Comparison of ENCODE assay signal across 7 mouse cellular contexts in the genomic region with DNA sequence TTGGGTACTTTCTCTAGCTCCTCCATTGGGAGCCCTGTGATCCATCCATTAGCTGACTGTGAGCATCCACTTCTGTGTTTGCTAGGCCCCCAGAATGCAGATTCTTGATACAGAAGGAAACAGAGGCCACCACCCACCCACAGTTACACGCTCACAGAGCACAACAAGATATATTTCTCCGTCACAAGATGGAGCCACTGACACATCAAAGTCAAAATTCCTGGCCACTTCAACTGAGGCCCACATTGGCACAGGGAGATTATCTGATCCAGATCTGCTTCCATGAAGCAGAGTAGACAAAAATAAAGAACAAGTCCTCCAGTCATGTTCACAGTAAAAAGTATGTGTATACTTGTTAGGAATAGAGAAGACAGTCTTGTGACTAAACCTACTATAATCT. TPM values are rescaled to one million over a fixed set of nuclear protein-coding genes. Genes with fewer than 3 reads are reported as not detected.
DNase-seq lines count a peak whose midpoint lies in the region.

No protein-coding gene starts in this region.

- intact Hi-C loops in heart, postnatal 14 days (cut with DNase I), result loop anchor here (2.0 to 10.0 kb wide), 2 partner anchors 239 to 465 kb away; no protein-coding TSS in a partner anchor

- DNase-seq in heart, postnatal 14 days, result peak; percentile 7 to 26
- no peak for DNase-seq in heart, adult 11 months
- peak; percentile 8 for DNase-seq in thymus, postnatal 25 days
- no peak for DNase-seq in thymus, adult 18-20 months
- peak; percentile 24 to 34 for DNase-seq in cerebellum, postnatal 25 days
- peak; percentile 7 for DNase-seq in mesoderm, embryonic 11.5 days (ENCODE audit: low read depth, low spot score)
- no peak for DNase-seq in testis, postnatal 10 days (ENCODE audit: low spot score)

RNA-seq across cellular contexts. Expression of a gene that starts 6.8 kb away (rescaled TPM):
- 1 to 10 TPM; 1.4 to 1.9 TPM for total RNA-seq in heart, postnatal 14 days (2021)

RNA-seq across cellular contexts. Expression of a gene that starts 39.6 kb away (rescaled TPM):
- total RNA-seq in heart, postnatal 14 days (2021), result 10 to 100 TPM; 32.7 to 34.0 TPM

Comparison
In these comparisons a context has a peak if more than half of its experiments do, and no peak if none do; other contexts are left out.
1. DNase-seq: peak in heart, postnatal 14 days (2 of 2), thymus, postnatal 25 days (single experiment), cerebellum, postnatal 25 days (2 of 2) and mesoderm, embryonic 11.5 days (single experiment); none in heart, adult 11 months (single experiment), thymus, adult 18-20 months (0 of 2) and testis, postnatal 10 days (single experiment).